Mouse (Mus musculus) ovary, adult 2 months (tissue): Measurements from ENCODE around the gene St8sia4. TPM values are rescaled to one million over a fixed set of nuclear protein-coding genes. Genes with fewer than 3 reads are reported as not detected.

Source experiments
- polyA plus RNA-seq: library from polyadenylated mRNA; depleted of rRNA; stranded (reverse); fragments of >200 nt; gene quantifications from 2 replicates; pipeline ENCODE4 v1.2.3, GENCODE M21; 2012; rRNA removed

Gene St8sia4
- polyA plus RNA-seq = 0.37 and 0.43 TPM in 2 replicates

DNA sequence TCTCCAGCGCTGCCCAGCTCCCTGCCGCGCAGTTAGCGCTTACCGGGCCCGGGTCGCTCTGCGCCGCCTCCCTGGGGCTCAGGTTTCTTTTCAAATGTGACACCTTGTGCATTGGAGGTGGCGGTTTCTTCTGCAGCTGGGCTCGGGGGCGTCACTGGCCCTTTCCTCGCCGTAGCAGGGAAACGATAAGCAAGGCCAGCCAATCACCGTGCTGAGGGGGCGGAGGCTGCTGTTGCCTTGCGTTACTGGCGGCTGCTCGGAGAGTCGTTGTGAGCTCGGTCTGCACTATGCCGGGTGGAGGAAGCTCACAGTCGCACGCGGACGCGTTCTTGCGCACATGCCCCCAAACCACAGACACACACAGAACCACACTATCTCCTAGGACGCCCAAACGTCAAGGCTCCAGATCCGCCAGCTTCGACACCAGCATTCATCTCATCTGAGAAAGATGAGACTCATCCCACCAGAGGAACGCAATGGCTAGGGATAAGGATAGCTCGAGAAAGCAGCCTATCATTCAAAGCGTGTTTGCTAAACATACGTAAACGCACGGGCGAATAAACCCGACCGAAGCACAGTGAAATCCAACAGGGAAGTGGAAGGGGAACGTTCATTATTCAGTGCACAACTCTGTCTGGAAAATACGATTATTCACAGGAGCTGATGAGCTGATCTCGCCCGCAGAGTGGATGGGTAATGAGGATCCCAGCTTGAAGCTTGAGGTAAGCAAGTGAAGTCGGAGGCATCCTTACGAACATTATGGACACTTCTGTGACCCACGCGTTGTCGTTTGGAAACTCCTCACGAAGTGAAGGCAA is at the start of gene St8sia4:
Gene St8sia4, minus strand, starts transcription at position 137 of the 818 bp plus-strand sequence.

